Mouse (Mus musculus) lung, postnatal 0 days (tissue): ENCODE measurements at regions not wholly inside any gene's neighbourhood (a gene's known extent, or its start where the extent isn't known, plus 50 kb on each side); places are given as distances from the start of the nearest gene placed in this dataset.

Experiments used
- ATAC-seq: fragments of 200-750 bp; cut with Nextera tagmentation; 2 replicates; pipeline ENCODE4 v1.8.0; 2017; ENCODE audit warnings: moderate library complexity
- DNase-seq: peaks from one replicate; pipeline ENCODE4 v3.0.0-alpha.2; 2016; ENCODE audit warnings: low spot score
- H3K27ac ChIP-seq: fragments of 300-500 bp; sonication (generic); 2 replicates; pipeline ENCODE4 v1.5.1; 2014; ENCODE audit warnings: antibody characterized with exemption, mild to moderate bottlenecking, low read length, mixed read lengths
- H3K27me3 ChIP-seq: fragments of 300-500 bp; sonication (generic); replicated peaks from 2 replicates; pipeline ENCODE4 v1.6.1; 2014; ENCODE audit warnings: low read length, mixed read lengths; ENCODE audit not compliant: insufficient read depth
- H3K36me3 ChIP-seq: fragments of 300-500 bp; sonication (generic); 2 replicates; pipeline ENCODE4 v1.6.1; 2014; ENCODE audit warnings: low read length, mixed read lengths; ENCODE audit not compliant: insufficient read depth
- H3K4me1 ChIP-seq: fragments of 300-500 bp; sonication (generic); 2 replicates; pipeline ENCODE4 v1.6.1; 2014; ENCODE audit warnings: antibody characterized with exemption, low read depth, low read length, mixed read lengths; ENCODE audit not compliant: insufficient read depth
- H3K4me2 ChIP-seq: fragments of 300-500 bp; sonication (generic); replicated peaks from 2 replicates; pipeline ENCODE4 v1.6.1; 2014; ENCODE audit warnings: low read depth, mild to moderate bottlenecking, low read length, moderate library complexity, mixed read lengths
- H3K4me3 ChIP-seq: fragments of 300-500 bp; sonication (generic); 2 replicates; pipeline ENCODE4 v1.5.1; 2014; ENCODE audit warnings: low read depth, low read length
- H3K9ac ChIP-seq: fragments of 300-500 bp; sonication (generic); replicated peaks from 2 replicates; pipeline ENCODE4 v1.6.1; 2014; ENCODE audit warnings: low read depth, mild to moderate bottlenecking
- H3K9me3 ChIP-seq: fragments of 300-500 bp; sonication (generic); 2 replicates; pipeline ENCODE4 v1.6.1; 2016; ENCODE audit warnings: low read length, mixed read lengths
- CTCF ChIP-seq: IDR thresholded peaks from 2 replicates; pipeline ENCODE4 v1.5.1; 2016; ENCODE audit warnings: antibody characterized with exemption, mild to moderate bottlenecking
- EP300 ChIP-seq: IDR thresholded peaks from 2 replicates; pipeline ENCODE4 v1.6.1; 2016; ENCODE audit warnings: antibody characterized with exemption, mild to moderate bottlenecking, control low read depth
- WGBS: fragments of 180-500 bp; shearing (Covaris S2); extraction: QIAGEN DNeasy Blood & Tissue Kit; methylation state at CpG from one replicate; pipeline ENCODE4 v1.1.7; 2014; 5-methylcytosine and 5-hydroxymethylcytosine counted together

- ATAC-seq (no peak), DNase-seq (no peak)
- Histone ChIP-seq H3K4me1 (no peaks in the 10 kb centered on the region), H3K4me2 (no peak overlapping the region), H3K4me3 (no peak overlapping the region), H3K27me3 (no peaks in the 10 kb centered on the region), H3K9ac (no peak overlapping the region), H3K27ac (no peak overlapping the region), H3K9me3 (no peaks in the 10 kb centered on the region), H3K36me3 (no peaks in the 10 kb centered on the region)
- TF ChIP-seq EP300 (no peak), CTCF (no peak)
- WGBS, result 95% methylated on average over 3 of the region's 3 CpGs
Measured at GRCm38 (mm10) chr4:93853451-93853850, 518.1 kb upstream of the Tusc1 start.

GRCm38 (mm10) chr4:93849178-93849577, 513.9 kb upstream of the Tusc1 start:
- Histone ChIP-seq H3K9me3 (no peaks in the 10 kb centered on the region), H3K4me2 (no peak overlapping the region), H3K4me1 (no peaks in the 10 kb centered on the region), H3K36me3 (no peaks in the 10 kb centered on the region), H3K4me3 (no peak overlapping the region), H3K27me3 (no peaks in the 10 kb centered on the region), H3K9ac (no peak overlapping the region), H3K27ac (no peak overlapping the region)
- ATAC-seq (no peak), DNase-seq (no peak)
- no peak for TF ChIP-seq CTCF
- no peak for TF ChIP-seq EP300
- 53% methylated on average over 3 of the region's 3 CpGs for WGBS

DNA sequence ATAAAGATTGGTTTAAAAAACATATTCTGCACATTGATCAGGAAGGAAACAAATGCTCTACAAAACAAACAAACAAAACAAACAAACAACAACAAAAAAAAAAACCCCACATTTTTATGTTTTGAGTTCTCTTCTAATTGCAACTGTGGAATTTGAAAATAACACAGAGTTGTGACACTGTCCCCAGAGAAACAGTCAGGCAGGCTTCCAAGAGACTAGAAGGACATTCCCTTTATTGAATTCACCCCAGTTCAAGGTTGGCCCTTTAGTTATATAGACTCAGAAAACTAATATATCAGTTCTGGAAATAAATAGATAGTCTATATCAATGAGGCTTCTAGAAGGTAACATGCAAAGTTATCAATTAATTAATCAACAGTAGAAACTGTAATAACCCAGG, 495.4 kb upstream of the Tusc1 start:
- H3K4me1 ChIP-seq, result no peaks in the 10 kb centered on the region
- no peak for TF ChIP-seq EP300
- TF ChIP-seq CTCF, result no peak

GRCm38 (mm10) chr4:93793104-93793503, 457.8 kb upstream of the Tusc1 start:
- WGBS, result 52% methylated on average over 1 of the region's 1 CpGs
- no peaks in the 10 kb centered on the region for H3K4me1 ChIP-seq
- DNase-seq, result no peak
- H3K27ac ChIP-seq, result no peak overlapping the region
- no peak for TF ChIP-seq CTCF
- no peak for TF ChIP-seq EP300
- H3K36me3 ChIP-seq, result no peaks in the 10 kb centered on the region
- H3K9me3 ChIP-seq, result no peaks in the 10 kb centered on the region
- H3K9ac ChIP-seq, result no peak overlapping the region
- H3K27me3 ChIP-seq, result no peaks in the 10 kb centered on the region
- no peak overlapping the region for H3K4me2 ChIP-seq
- ATAC-seq, result no peak
- no peak overlapping the region for H3K4me3 ChIP-seq

More for the DNA sequence above, 495.4 kb upstream of the Tusc1 start:
- H3K27ac ChIP-seq, result no peak overlapping the region
- H3K9ac ChIP-seq, result no peak overlapping the region
- ATAC-seq (no peak), DNase-seq (no peak)
- no peaks in the 10 kb centered on the region for H3K27me3 ChIP-seq
- H3K36me3 ChIP-seq, result no peaks in the 10 kb centered on the region
- no peak overlapping the region for H3K4me3 ChIP-seq
- H3K9me3 ChIP-seq, result no peaks in the 10 kb centered on the region
- no peak overlapping the region for H3K4me2 ChIP-seq

DNA sequence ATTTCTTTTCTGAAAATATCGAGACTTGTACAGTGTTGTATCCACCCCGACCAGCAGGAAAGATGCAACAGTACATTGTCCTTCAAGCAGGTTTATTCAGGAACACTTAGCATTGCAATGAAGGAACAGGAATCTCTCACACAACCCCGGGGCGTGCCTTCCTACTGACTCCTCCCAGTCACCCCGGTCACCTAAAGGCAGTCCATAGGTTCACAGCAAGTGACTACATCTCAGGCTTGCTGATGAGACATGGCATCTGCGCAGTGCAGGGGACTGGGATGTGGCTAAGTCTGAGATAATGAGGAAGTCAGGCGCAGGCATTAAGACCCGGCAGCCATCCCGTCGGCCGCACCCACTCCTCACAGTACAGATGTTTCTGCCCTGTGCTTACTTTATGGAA, 454.8 kb upstream of the Tusc1 start:
- Histone ChIP-seq H3K4me3 (no peak overlapping the region), H3K27ac (no peak overlapping the region), H3K9me3 (no peaks in the 10 kb centered on the region), H3K9ac (no peak overlapping the region), H3K4me1 (no peaks in the 10 kb centered on the region), H3K36me3 (no peaks in the 10 kb centered on the region), H3K27me3 (no peaks in the 10 kb centered on the region), H3K4me2 (no peak overlapping the region)
- DNase-seq, result no peak
- TF ChIP-seq CTCF, result no peak
- ATAC-seq, result no peak
- WGBS, result 72% methylated on average over 11 of the region's 11 CpGs

DNA sequence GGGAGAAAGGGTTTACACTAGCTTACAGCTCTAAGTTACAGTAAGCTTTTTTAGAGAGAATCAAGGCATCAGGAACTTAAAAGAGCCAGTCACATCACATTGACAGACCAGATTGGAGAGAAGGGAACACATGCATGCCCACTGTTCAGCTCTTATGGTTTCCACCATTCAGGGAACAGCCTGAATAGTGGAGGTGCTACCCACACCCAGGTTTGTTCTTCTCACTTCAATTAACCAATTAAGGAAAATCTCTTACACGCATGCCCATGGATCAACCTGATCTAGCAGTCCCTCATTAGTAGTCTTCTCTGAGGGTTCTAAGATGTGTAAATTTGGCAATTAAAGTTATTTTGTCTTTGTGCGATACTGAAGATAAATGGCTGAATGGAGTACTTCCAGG, 419.2 kb upstream of the Tusc1 start:
- no peak overlapping the region for H3K4me3 ChIP-seq
- H3K4me2 ChIP-seq, result no peak overlapping the region
- no peak for ATAC-seq
- no peak overlapping the region for H3K27ac ChIP-seq
- TF ChIP-seq CTCF (no peak), EP300 (no peak)
- no peaks in the 10 kb centered on the region for H3K9me3 ChIP-seq
- H3K27me3 ChIP-seq, result no peaks in the 10 kb centered on the region
- no peak overlapping the region for H3K9ac ChIP-seq
- 89% methylated on average over 2 of the region's 2 CpGs for WGBS
- H3K36me3 ChIP-seq, result no peaks in the 10 kb centered on the region
- H3K4me1 ChIP-seq, result no peaks in the 10 kb centered on the region
- DNase-seq, result no peak

DNA sequence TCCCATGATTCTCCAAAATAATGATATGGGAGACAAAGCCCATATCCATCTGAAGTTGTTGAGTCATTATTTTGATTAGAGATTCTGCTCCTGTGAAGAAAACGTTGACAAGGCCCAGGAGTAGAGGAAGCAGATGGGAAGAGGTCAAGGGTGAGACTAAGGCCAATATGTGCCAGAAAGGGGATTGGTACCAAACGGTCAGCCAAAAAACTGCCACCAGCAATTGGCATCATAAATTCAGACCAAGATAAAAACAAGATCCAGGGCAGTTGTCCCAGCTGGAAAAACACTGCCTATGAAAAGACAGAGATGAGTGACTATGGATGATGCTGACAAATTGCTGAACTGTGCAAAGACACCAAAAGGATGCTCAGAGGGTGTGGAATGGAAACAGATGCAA, 411.0 kb upstream of the Tusc1 start:
- Histone ChIP-seq H3K9ac (no peak overlapping the region), H3K36me3 (no peaks in the 10 kb centered on the region), H3K9me3 (no peaks in the 10 kb centered on the region), H3K4me2 (no peak overlapping the region), H3K27me3 (no peaks in the 10 kb centered on the region), H3K27ac (no peak overlapping the region), H3K4me1 (no peaks in the 10 kb centered on the region), H3K4me3 (no peak overlapping the region)
- WGBS, result 43% methylated on average over 2 of the region's 2 CpGs
- TF ChIP-seq EP300, result no peak
- no peak for TF ChIP-seq CTCF
- DNase-seq (no peak), ATAC-seq (no peak)
